Mouse (Mus musculus): ENCODE measurements around the gene Ehd2.
A peak's percentile ranks its signal among the peaks of the same experiment; 100 is the strongest.

Gene Ehd2

GRCm38 (mm10) chr7:15967312-15967711, at the start of gene Ehd2:
TSS of gene Ehd2 (minus strand) at chr7:15967567.
- DNase-seq (ENCODE audit: low spot score in 2 of 2), result no peak

GRCm38 (mm10) chr7:16015384-16015783, 48.0 kb upstream of the Ehd2 start:
- no peak for DNase-seq (ENCODE audit: low spot score in 2 of 2)

- no peak for DNase-seq (ENCODE audit: low spot score in 2 of 2)
Measured at GRCm38 (mm10) chr7:16014521-16015175, 47.3 kb upstream of the Ehd2 start.

- no peak for DNase-seq (ENCODE audit: low spot score in 2 of 2)
Measured at GRCm38 (mm10) chr7:16013722-16014275, 46.4 kb upstream of the Ehd2 start.

GRCm38 (mm10) chr7:16012576-16013263, 45.4 kb upstream of the Ehd2 start:
- DNase-seq (ENCODE audit: low spot score in 2 of 2), result no peak

- no peak for DNase-seq (ENCODE audit: low spot score in 2 of 2)
Measured at GRCm38 (mm10) chr7:16011418-16012085, 44.2 kb upstream of the Ehd2 start.

GRCm38 (mm10) chr7:16010649-16011048, 43.3 kb upstream of the Ehd2 start:
- DNase-seq (ENCODE audit: low spot score in 2 of 2), result no peak

GRCm38 (mm10) chr7:16009636-16010035, 42.3 kb upstream of the Ehd2 start:
- DNase-seq (ENCODE audit: low spot score in 2 of 2), result no peak

- DNase-seq (ENCODE audit: low spot score in 2 of 2), result no peak
Measured at GRCm38 (mm10) chr7:16005020-16005419, 37.7 kb upstream of the Ehd2 start.

GRCm38 (mm10) chr7:16004177-16004856, 37.0 kb upstream of the Ehd2 start:
- no peak for DNase-seq (ENCODE audit: low spot score in 2 of 2)

GRCm38 (mm10) chr7:16003032-16003431, 35.7 kb upstream of the Ehd2 start:
- DNase-seq (ENCODE audit: low spot score in 2 of 2), result no peak

GRCm38 (mm10) chr7:16002171-16002570, 34.8 kb upstream of the Ehd2 start:
- DNase-seq (ENCODE audit: low spot score in 2 of 2), result peak; percentile 55 to 81

- DNase-seq (ENCODE audit: low spot score in 2 of 2), result no peak
Measured at GRCm38 (mm10) chr7:16001691-16002090, 34.3 kb upstream of the Ehd2 start.

- no peak for DNase-seq (ENCODE audit: low spot score in 2 of 2)
Measured at GRCm38 (mm10) chr7:15993789-15994188, 26.4 kb upstream of the Ehd2 start.

GRCm38 (mm10) chr7:15993152-15993551, 25.8 kb upstream of the Ehd2 start:
- no peak for DNase-seq (ENCODE audit: low spot score in 2 of 2)

- DNase-seq (ENCODE audit: low spot score in 2 of 2), result no peak
Measured at GRCm38 (mm10) chr7:15991764-15992163, 24.4 kb upstream of the Ehd2 start.

- peak in 1 of 2 experiments; percentile 33 for DNase-seq (ENCODE audit: low spot score in 2 of 2)
Measured at GRCm38 (mm10) chr7:15987661-15988356, 20.4 kb upstream of the Ehd2 start.

GRCm38 (mm10) chr7:15982729-15983407, 15.5 kb upstream of the Ehd2 start:
- peak in 1 of 2 experiments; percentile 43 for DNase-seq (ENCODE audit: low spot score in 2 of 2)

GRCm38 (mm10) chr7:15981538-15981937, 14.2 kb upstream of the Ehd2 start:
- DNase-seq (ENCODE audit: low spot score in 2 of 2), result no peak

GRCm38 (mm10) chr7:15980246-15980645, 12.9 kb upstream of the Ehd2 start:
- peak; percentile 37 to 45 for DNase-seq (ENCODE audit: low spot score in 2 of 2)

GRCm38 (mm10) chr7:15975904-15976303, 8.5 kb upstream of the Ehd2 start:
- peak in 1 of 2 experiments; percentile 42 for DNase-seq (ENCODE audit: low spot score in 2 of 2)

Data from left cerebral cortex, adult 9 months (tissue).